Mouse (Mus musculus) testis, adult 2 months (tissue): ENCODE results near the gene Fbxo44.

ENCODE experiments used
- CTCF ChIP-seq: fragments of 200-500 bp; IDR thresholded peaks from 2 replicates; pipeline ENCODE4 v1.5.1; 2012; ENCODE audit warnings: low read depth, mild to moderate bottlenecking, inconsistent platforms, low read length, moderate library complexity; ENCODE audit not compliant: control insufficient read depth, insufficient read depth, insufficient replicate concordance
- POLR2A ChIP-seq: fragments of 200-500 bp; IDR thresholded peaks from 2 replicates; pipeline ENCODE4 v1.6.1; 2012; ENCODE audit warnings: low read depth, mild to moderate bottlenecking, inconsistent platforms, low read length, moderate library complexity; ENCODE audit not compliant: control insufficient read depth

DNA sequence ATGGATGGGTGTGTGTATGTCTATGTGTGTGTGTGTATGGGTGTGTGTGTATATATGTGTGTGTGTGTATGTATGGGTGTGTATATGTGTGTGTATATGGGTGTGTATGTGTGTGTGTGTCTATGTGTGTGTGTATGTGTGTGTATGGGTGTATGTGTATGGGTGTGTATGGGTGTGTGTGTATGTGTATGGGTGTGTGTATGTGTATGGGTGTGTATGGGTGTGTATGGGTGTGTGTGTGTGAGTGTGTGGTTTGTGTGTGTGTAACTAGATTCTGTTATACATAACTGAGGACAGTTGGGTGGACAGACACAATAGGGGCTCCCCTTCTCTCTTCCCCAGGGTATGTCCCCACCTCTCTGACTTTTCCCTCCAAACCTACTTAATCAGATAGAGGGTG is 34.1 kb upstream of the Fbxo44 start:
- TF ChIP-seq CTCF (no peak), POLR2A (no peak)
